Mouse (Mus musculus) spleen, adult 2 months (tissue): ENCODE results near the gene Cad.

Experiments
- CTCF ChIP-seq: fragments of 200-500 bp; IDR thresholded peaks from 2 replicates; pipeline ENCODE4 v1.5.1; 2011; ENCODE audit warnings: mild to moderate bottlenecking, inconsistent platforms; ENCODE audit not compliant: insufficient read depth, insufficient read length, insufficient replicate concordance; ENCODE audit errors: extremely low read depth
- POLR2A ChIP-seq: fragments of 200-500 bp; IDR thresholded peaks from 2 replicates; pipeline ENCODE4 v1.6.1; 2011; ENCODE audit warnings: low read depth, low read length, inconsistent platforms

GRCm38 (mm10) chr5:31116912-31117311 lies 62.3 kb downstream of the Cad start:
- TF ChIP-seq CTCF = no peak
- no peak for TF ChIP-seq POLR2A
